Mouse (Mus musculus) MEL (cell line): Measurements from ENCODE around the gene Tmem248. TPM values are rescaled to one million over a fixed set of nuclear protein-coding genes. Genes with fewer than 3 reads are reported as not detected.
A peak's percentile ranks its signal among the peaks of the same experiment; 100 is the strongest.

Experiments used
- DNase-seq: peaks from one replicate; pipeline ENCODE4 v3.0.0; 2011; ENCODE audit warnings: low read depth, low spot score
- H3K27ac ChIP-seq: 2 replicates; pipeline ENCODE4 v1.5.1; 2012; ENCODE audit warnings: low read depth, mild to moderate bottlenecking, control low read depth, low read length, moderate library complexity; ENCODE audit not compliant: control insufficient read depth
- H3K27me3 ChIP-seq, 2 experiments: fragments of 150-350 bp in 1 of 2; sonication (generic) in 1 of 2; 2 replicates each; pipeline ENCODE4 v1.6.1; 2012; ENCODE audit warnings: low read length in 2 of 2, mild to moderate bottlenecking in 2 of 2, improper control_type of control experiment in 1 of 2, moderate library complexity in 1 of 2; ENCODE audit not compliant: insufficient read depth in 2 of 2, control insufficient read depth in 1 of 2
- H3K36me3 ChIP-seq, 2 experiments: 2 replicates each; pipeline ENCODE4 v1.6.1; 2012 to 2014; ENCODE audit warnings: low read length in 2 of 2, improper control_type of control experiment in 1 of 2, inconsistent platforms in 1 of 2, mild to moderate bottlenecking in 1 of 2; ENCODE audit not compliant: insufficient read depth in 2 of 2, control insufficient read depth in 1 of 2
- H3K4me1 ChIP-seq, 2 experiments: fragments of 150-350 bp in 1 of 2; sonication (generic) in 1 of 2; 2 replicates each; pipeline ENCODE4 v1.6.1; 2012; ENCODE audit warnings: low read length in 2 of 2, improper control_type of control experiment in 1 of 2, mild to moderate bottlenecking in 1 of 2; ENCODE audit not compliant: insufficient read depth in 2 of 2, control insufficient read depth in 1 of 2
- H3K4me3 ChIP-seq, 2 experiments: fragments of 150-350 bp in 1 of 2; sonication (generic) in 1 of 2; 2 replicates each; pipeline ENCODE4 v1.5.1; 2012; ENCODE audit warnings: low read depth in 2 of 2, low read length in 2 of 2, mild to moderate bottlenecking in 2 of 2, moderate library complexity in 2 of 2, control low read depth in 1 of 2, improper control_type of control experiment in 1 of 2; ENCODE audit not compliant: control insufficient read depth in 1 of 2, insufficient read depth in 1 of 2
- H3K79me2 ChIP-seq: 2 replicates; pipeline ENCODE4 v1.6.1; 2012; ENCODE audit warnings: mild to moderate bottlenecking, low read length, moderate library complexity; ENCODE audit not compliant: control insufficient read depth, poor library complexity, insufficient read depth
- H3K9ac ChIP-seq: 2 replicates; pipeline ENCODE4 v1.6.1; 2012; ENCODE audit warnings: low read depth, mild to moderate bottlenecking, control low read depth, low read length, moderate library complexity; ENCODE audit not compliant: control insufficient read depth, poor library complexity, severe bottlenecking
- H3K9me3 ChIP-seq: fragments of 150-350 bp; sonication (generic); replicated peaks from 2 replicates; pipeline ENCODE4 v1.6.1; 2012; ENCODE audit warnings: mild to moderate bottlenecking, low read length, improper control_type of control experiment, moderate library complexity; ENCODE audit not compliant: insufficient read depth
- BHLHE40 ChIP-seq: IDR thresholded peaks from 2 replicates; pipeline ENCODE4 v1.6.1; 2012; ENCODE audit warnings: low read depth, mild to moderate bottlenecking, inconsistent platforms, low read length, improper control_type of control experiment, borderline replicate concordance
- CHD2 ChIP-seq: IDR thresholded peaks from 2 replicates; pipeline ENCODE4 v1.6.1; 2011; ENCODE audit warnings: low read length, improper control_type of control experiment
- E2F4 ChIP-seq: IDR thresholded peaks from 2 replicates; pipeline ENCODE4 v1.6.1; 2011; ENCODE audit warnings: low read depth, low read length, improper control_type of control experiment, borderline replicate concordance
- ELF1 ChIP-seq: IDR thresholded peaks from 2 replicates; pipeline ENCODE4 v1.6.1; 2014; ENCODE audit warnings: low read depth, mild to moderate bottlenecking, inconsistent platforms, low read length, improper control_type of control experiment, moderate library complexity
- EP300 ChIP-seq, 2 experiments: IDR thresholded peaks; 2 replicates each; pipeline ENCODE4 v1.6.1; 2011; ENCODE audit warnings: improper control_type of control experiment in 2 of 2, low read length in 2 of 2, low read depth in 1 of 2, mild to moderate bottlenecking in 1 of 2
- ETS1 ChIP-seq: IDR thresholded peaks from 2 replicates; pipeline ENCODE4 v1.6.1; 2012; ENCODE audit warnings: low read depth, mild to moderate bottlenecking, inconsistent platforms, low read length, improper control_type of control experiment, moderate library complexity
- GABPA ChIP-seq: IDR thresholded peaks from 2 replicates; pipeline ENCODE4 v1.6.1; 2012; ENCODE audit warnings: low read depth, mild to moderate bottlenecking, inconsistent platforms, low read length, improper control_type of control experiment, moderate library complexity
- GATA1 ChIP-seq: IDR thresholded peaks from 2 replicates; pipeline ENCODE4 v1.6.1; 2011; ENCODE audit warnings: low read depth, low read length, improper control_type of control experiment
- JUND ChIP-seq: IDR thresholded peaks from 2 replicates; pipeline ENCODE4 v1.6.1; 2011; ENCODE audit warnings: low read depth, mild to moderate bottlenecking, improper control_type of control experiment, low read length
- KAT2A ChIP-seq: conservative IDR thresholded peaks from 2 replicates; pipeline ENCODE4 v1.6.1; 2012; ENCODE audit warnings: low read depth, low read length, improper control_type of control experiment, inconsistent platforms
- MAFK ChIP-seq: IDR thresholded peaks from 2 replicates; pipeline ENCODE4 v1.6.1; 2011; ENCODE audit warnings: low read depth, mild to moderate bottlenecking, low read length, improper control_type of control experiment, borderline replicate concordance
- MAX ChIP-seq: IDR thresholded peaks from 2 replicates; pipeline ENCODE4 v1.6.1; 2011; ENCODE audit warnings: low read length, improper control_type of control experiment
- MAZ ChIP-seq: IDR thresholded peaks from 2 replicates; pipeline ENCODE4 v1.6.1; 2012; ENCODE audit warnings: low read depth, mild to moderate bottlenecking, inconsistent platforms, low read length, improper control_type of control experiment
- MEF2A ChIP-seq: IDR thresholded peaks from 2 replicates; pipeline ENCODE4 v1.6.1; 2014; ENCODE audit warnings: low read depth, mild to moderate bottlenecking, inconsistent platforms, low read length, improper control_type of control experiment; ENCODE audit not compliant: poor library complexity, insufficient replicate concordance, severe bottlenecking; ENCODE audit errors: extremely low read depth
- MXI1 ChIP-seq: IDR thresholded peaks from 2 replicates; pipeline ENCODE4 v1.6.1; 2011; ENCODE audit warnings: mild to moderate bottlenecking, low read depth, low read length, improper control_type of control experiment
- MYB ChIP-seq: IDR thresholded peaks from 2 replicates; pipeline ENCODE4 v1.6.1; 2011; ENCODE audit warnings: mild to moderate bottlenecking, low read depth, low read length, improper control_type of control experiment
- MYC ChIP-seq: IDR thresholded peaks from 2 replicates; pipeline ENCODE4 v1.6.1; 2011; ENCODE audit warnings: low read depth, mild to moderate bottlenecking, low read length, improper control_type of control experiment, moderate library complexity
- NELFE ChIP-seq: IDR thresholded peaks from 2 replicates; pipeline ENCODE4 v1.6.1; 2011; ENCODE audit warnings: low read depth, low read length, improper control_type of control experiment
- NRF1 ChIP-seq: IDR thresholded peaks from 2 replicates; pipeline ENCODE4 v1.6.1; 2014; ENCODE audit warnings: low read depth, mild to moderate bottlenecking, inconsistent platforms, low read length, improper control_type of control experiment, moderate library complexity; ENCODE audit not compliant: poor library complexity, insufficient read depth, severe bottlenecking
- POLR2A ChIP-seq, 2 experiments: IDR thresholded peaks; 2 replicates each; pipeline ENCODE4 v1.6.1; 2011 to 2012; ENCODE audit warnings: low read length in 2 of 2, mild to moderate bottlenecking in 2 of 2, control low read depth in 1 of 2, improper control_type of control experiment in 1 of 2, low read depth in 1 of 2, moderate library complexity in 1 of 2; ENCODE audit not compliant: control insufficient read depth in 1 of 2, insufficient read depth in 1 of 2, poor library complexity in 1 of 2
- POLR2AphosphoS2 ChIP-seq: IDR thresholded peaks from 2 replicates; pipeline ENCODE4 v1.6.1; 2011; ENCODE audit warnings: low read length, improper control_type of control experiment
- POLR2AphosphoS5 ChIP-seq: IDR thresholded peaks from 2 replicates; pipeline ENCODE4 v1.6.1; 2012; ENCODE audit warnings: low read depth, borderline replicate concordance, mild to moderate bottlenecking, inconsistent platforms, low read length, moderate library complexity, mixed read lengths
- RAD21 ChIP-seq: IDR thresholded peaks from 2 replicates; pipeline ENCODE4 v1.6.1; 2011; ENCODE audit warnings: mild to moderate bottlenecking, low read depth, low read length, improper control_type of control experiment
- RCOR1 ChIP-seq: IDR thresholded peaks from 2 replicates; pipeline ENCODE4 v1.6.1; 2012; ENCODE audit warnings: low read depth, mild to moderate bottlenecking, inconsistent platforms, low read length, improper control_type of control experiment
- SIN3A ChIP-seq: IDR thresholded peaks from 2 replicates; pipeline ENCODE4 v1.6.1; 2012; ENCODE audit warnings: low read length, improper control_type of control experiment, inconsistent platforms
- TAL1 ChIP-seq: IDR thresholded peaks from 2 replicates; pipeline ENCODE4 v1.6.1; 2012; ENCODE audit warnings: mild to moderate bottlenecking, inconsistent platforms, low read length, moderate library complexity, mixed read lengths
- TBP ChIP-seq: IDR thresholded peaks from 2 replicates; pipeline ENCODE4 v1.8.0; 2011; ENCODE audit warnings: low read depth, low read length, improper control_type of control experiment
- TCF12 ChIP-seq: IDR thresholded peaks from 2 replicates; pipeline ENCODE4 v1.6.1; 2014; ENCODE audit warnings: low read depth, mild to moderate bottlenecking, inconsistent platforms, low read length, improper control_type of control experiment, moderate library complexity
- UBTF ChIP-seq: IDR thresholded peaks from 2 replicates; pipeline ENCODE4 v1.6.1; 2012; ENCODE audit warnings: low read depth, mild to moderate bottlenecking, inconsistent platforms, low read length, improper control_type of control experiment, moderate library complexity, borderline replicate concordance; ENCODE audit not compliant: insufficient read depth
- USF1 ChIP-seq: IDR thresholded peaks from 2 replicates; pipeline ENCODE4 v1.6.1; 2014; ENCODE audit warnings: low read depth, mild to moderate bottlenecking, inconsistent platforms, low read length, improper control_type of control experiment, moderate library complexity
- USF2 ChIP-seq, 2 experiments: IDR thresholded peaks; 2 replicates each; pipeline ENCODE4 v1.6.1; 2011 to 2012; ENCODE audit warnings: improper control_type of control experiment in 2 of 2, low read length in 2 of 2, borderline replicate concordance in 1 of 2, inconsistent platforms in 1 of 2, low read depth in 1 of 2, mild to moderate bottlenecking in 1 of 2; ENCODE audit not compliant: insufficient read depth in 1 of 2
- ZC3H11A ChIP-seq: IDR thresholded peaks from 2 replicates; pipeline ENCODE4 v1.6.1; 2012; ENCODE audit warnings: low read depth, mild to moderate bottlenecking, inconsistent platforms, low read length, improper control_type of control experiment
- ZKSCAN1 ChIP-seq: IDR thresholded peaks from 2 replicates; pipeline ENCODE4 v1.6.1; 2012; ENCODE audit warnings: low read depth, mild to moderate bottlenecking, inconsistent platforms, low read length, improper control_type of control experiment, moderate library complexity
- ZMIZ1 ChIP-seq: IDR thresholded peaks from 2 replicates; pipeline ENCODE4 v1.6.1; 2012; ENCODE audit warnings: low read depth, mild to moderate bottlenecking, inconsistent platforms, low read length, improper control_type of control experiment, moderate library complexity
- ZNF384 ChIP-seq: IDR thresholded peaks from 2 replicates; pipeline ENCODE4 v1.6.1; 2012; ENCODE audit warnings: low read depth, mild to moderate bottlenecking, inconsistent platforms, low read length, improper control_type of control experiment
- polyA plus RNA-seq, 2 experiments: library from polyadenylated mRNA; stranded (reverse) in 1 of 2; unstranded in 1 of 2; fragments of >175 nt in 1 of 2; fragments of >200 nt in 1 of 2; gene quantifications; 2 replicates each; pipeline versions ENCODE4 v1.2.1 to v1.2.4; 2012; ENCODE audit warnings: low replicate concordance in 2 of 2, low read depth in 1 of 2; ENCODE audit not compliant: insufficient read length in 2 of 2, insufficient read depth in 1 of 2, missing spikeins in 1 of 2
- total RNA-seq: library from RNA; depleted of rRNA; stranded (reverse); fragments of 300-350 nt; gene quantifications from 2 replicates; pipeline ENCODE4 v1.2.3, GENCODE M21; 2012

The Tmem248 gene
- total and polyA plus RNA-seq, 3 experiments: 55.5 to 58.2 TPM; not detected in 1

- Histone ChIP-seq H3K4me3 (peak overlapping the region; percentile 71 to 78), H3K36me3 (peaks cover 0 to 44% of the 10 kb centered on the region in 2 experiments; a peak in 2 of 4 replicates), H3K4me1 (peaks cover 27 to 41% of the 10 kb centered on the region in 2 experiments), H3K27ac (peak overlapping the region; percentile 99), H3K9me3 (no peaks in the 10 kb centered on the region), H3K9ac (peak overlapping the region; percentile 90), H3K79me2 (peaks cover 40% of the 10 kb centered on the region), H3K27me3 (no peaks in the 10 kb centered on the region)
- peak; percentile 89 for DNase-seq
- no peak; the same call in 1 of the 2 replicates for TF ChIP-seq ELF1
- no peak for TF ChIP-seq MAZ
- TF ChIP-seq RCOR1: peak; percentile 48; the same call in 1 of the 2 replicates
- TF ChIP-seq KAT2A: no peak
- no peak for TF ChIP-seq CHD2
- peak; percentile 51 for TF ChIP-seq TBP
- no peak for TF ChIP-seq ZC3H11A
- TF ChIP-seq ZMIZ1: peak; percentile 20; the same call in 1 of the 2 replicates
- TF ChIP-seq E2F4: no peak
- TF ChIP-seq UBTF: no peak
- peak; percentile 91 for TF ChIP-seq MYC
- peak; percentile 93 for TF ChIP-seq SIN3A
- TF ChIP-seq MYB: peak; percentile 94
- TF ChIP-seq EP300 (IDR thresholded peaks at IDR 0.05; ENCODE audit: low read depth in 1 of 2, low read length in 2 of 2): peak; percentile 96 to 97
- TF ChIP-seq JUND: 0 out of 2 replicates have a peak, but pooled peaks have one; percentile 44
- 0 out of 2 replicates have a peak, but pooled peaks have one; percentile 13 for TF ChIP-seq ZKSCAN1
- peak; percentile 80 for TF ChIP-seq USF1
- TF ChIP-seq TAL1: peak; percentile 88
- TF ChIP-seq ETS1: peak; percentile 93
- TF ChIP-seq MEF2A: no peak
- peak; percentile 96 for TF ChIP-seq TCF12
- no peak; a peak in 1 of 4 replicates for TF ChIP-seq POLR2A (IDR thresholded peaks at IDR 0.05; ENCODE audit: control insufficient read depth in 1 of 2, insufficient read depth in 1 of 2, low read depth in 1 of 2, low read length in 2 of 2, poor library complexity in 1 of 2)
- peak; percentile 93 for TF ChIP-seq POLR2AphosphoS2
- TF ChIP-seq RAD21: no peak
- no peak; the same call in 1 of the 2 replicates for TF ChIP-seq NELFE
- TF ChIP-seq ZNF384: peak; percentile 52
- no peak; the same call in 1 of the 2 replicates for TF ChIP-seq POLR2AphosphoS5
- peak; percentile 94 for TF ChIP-seq MXI1
- TF ChIP-seq MAFK: 0 out of 2 replicates have a peak, but pooled peaks have one; percentile 16
- TF ChIP-seq GABPA: no peak
- TF ChIP-seq BHLHE40: peak; percentile 97
- peak; percentile 98 for TF ChIP-seq GATA1
- no peak for TF ChIP-seq NRF1
- 0 out of 4 replicates have a peak, but pooled peaks of 1 of the 2 experiments have one; percentile 10 for TF ChIP-seq USF2 (IDR thresholded peaks at IDR 0.05; ENCODE audit: borderline replicate concordance in 1 of 2, insufficient read depth in 1 of 2, low read depth in 1 of 2, low read length in 2 of 2)
- peak; percentile 84; the same call in 1 of the 2 replicates for TF ChIP-seq MAX
These were observed 46.0 kb upstream of the Tmem248 start for GRCm38 (mm10) chr5:130170666-130171422.
